Mouse (Mus musculus) neural tube, embryonic 14.5 days (tissue): ENCODE measurements at regions not wholly inside any gene's neighbourhood (a gene's known extent, or its start where the extent isn't known, plus 50 kb on each side); places are given as distances from the start of the nearest gene placed in this dataset.

Experiments used
- ATAC-seq: fragments of 200-750 bp; cut with Nextera tagmentation; 2 replicates; pipeline ENCODE4 v1.8.0; 2017; ENCODE audit warnings: low read depth, mild to moderate bottlenecking, moderate TSS enrichment, moderate library complexity
- H3K27ac ChIP-seq: fragments of 300-500 bp; sonication (generic); 2 replicates; pipeline ENCODE4 v1.5.1; 2014; ENCODE audit warnings: low read depth, mild to moderate bottlenecking, control low read depth, low read length, moderate library complexity, mixed read lengths
- H3K27me3 ChIP-seq: fragments of 300-500 bp; sonication (generic); 2 replicates; pipeline ENCODE4 v1.6.1; 2014; ENCODE audit warnings: low read length; ENCODE audit not compliant: control insufficient read depth, insufficient read depth
- H3K36me3 ChIP-seq: fragments of 300-500 bp; sonication (generic); 2 replicates; pipeline ENCODE4 v1.6.1; 2014; ENCODE audit warnings: low read length, mixed read lengths; ENCODE audit not compliant: control insufficient read depth, insufficient read depth
- H3K4me1 ChIP-seq: fragments of 300-500 bp; sonication (generic); 2 replicates; pipeline ENCODE4 v1.6.1; 2014; ENCODE audit warnings: low read length; ENCODE audit not compliant: control insufficient read depth, insufficient read depth
- H3K4me2 ChIP-seq: fragments of 300-500 bp; sonication (generic); 2 replicates; pipeline ENCODE4 v1.6.1; 2014; ENCODE audit warnings: mild to moderate bottlenecking, low read depth, low read length, control low read depth
- H3K4me3 ChIP-seq: fragments of 300-500 bp; sonication (generic); 2 replicates; pipeline ENCODE4 v1.5.1; 2014; ENCODE audit warnings: low read depth, low read length, control low read depth, mixed read lengths
- H3K9ac ChIP-seq: fragments of 300-500 bp; sonication (generic); replicated peaks from 2 replicates; pipeline ENCODE4 v1.6.1; 2014; ENCODE audit warnings: low read depth, mild to moderate bottlenecking, control low read depth, low read length, mixed read lengths
- H3K9me3 ChIP-seq: fragments of 300-500 bp; sonication (generic); 2 replicates; pipeline ENCODE4 v1.6.1; 2016; ENCODE audit warnings: low read length; ENCODE audit not compliant: control insufficient read depth
- WGBS: fragments of 180-500 bp; shearing (Covaris S2); extraction: QIAGEN DNeasy Blood & Tissue Kit; methylation state at CpG from one replicate; pipeline ENCODE4 v1.1.7; 2014; 5-methylcytosine and 5-hydroxymethylcytosine counted together

DNA sequence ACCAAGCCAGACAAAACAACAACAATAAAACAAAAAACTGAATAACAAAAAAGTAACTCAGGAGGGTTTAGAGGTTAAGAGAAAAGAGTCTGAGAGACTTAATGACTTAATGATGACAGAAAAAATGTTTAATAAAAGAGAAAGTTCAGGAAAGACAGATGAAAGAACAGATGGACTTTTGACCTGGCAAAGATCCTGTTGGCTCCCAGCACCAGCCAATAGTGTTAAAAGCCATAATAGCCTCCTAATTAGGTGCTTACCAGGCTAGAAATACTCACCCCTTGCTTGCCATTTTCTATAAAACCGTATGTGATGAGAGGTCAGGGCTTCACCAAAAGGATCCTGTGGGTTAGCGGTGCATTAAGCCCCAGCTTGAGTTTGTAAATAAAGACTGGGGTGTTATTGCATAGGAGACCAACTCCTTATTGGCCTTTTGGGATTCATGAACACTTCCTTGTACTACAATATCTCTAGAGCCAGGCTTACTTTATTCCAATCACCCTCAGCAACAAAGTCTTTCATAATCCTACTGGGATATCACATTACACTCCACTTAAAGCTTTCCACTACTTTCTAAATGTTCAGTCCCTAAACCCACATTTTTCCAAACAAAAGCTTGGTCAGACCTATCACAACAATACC is 282.1 kb upstream of the Rasa1 start:
- ATAC-seq: no peak
- no peaks in the 10 kb centered on the region for H3K27me3 ChIP-seq
- H3K4me3 ChIP-seq: no peak overlapping the region
- H3K36me3 ChIP-seq: no peaks in the 10 kb centered on the region
- 35% methylated on average over 2 of the region's 2 CpGs for WGBS
- no peak overlapping the region for H3K9ac ChIP-seq
- no peaks in the 10 kb centered on the region for H3K4me1 ChIP-seq
- H3K4me2 ChIP-seq: no peak overlapping the region
- no peaks in the 10 kb centered on the region for H3K9me3 ChIP-seq
- no peak overlapping the region for H3K27ac ChIP-seq

- H3K36me3 ChIP-seq: no peaks in the 10 kb centered on the region
- ATAC-seq: no peak
- WGBS: 89% methylated on average over 2 of the region's 2 CpGs
- H3K9ac ChIP-seq: no peak overlapping the region
- no peak overlapping the region for H3K27ac ChIP-seq
- H3K27me3 ChIP-seq: no peaks in the 10 kb centered on the region
- no peaks in the 10 kb centered on the region for H3K4me1 ChIP-seq
- no peak overlapping the region for H3K4me3 ChIP-seq
- no peak overlapping the region for H3K4me2 ChIP-seq
- no peaks in the 10 kb centered on the region for H3K9me3 ChIP-seq
Measured at GRCm38 (mm10) chr13:85557821-85558220, 268.9 kb upstream of the Rasa1 start.

- no peaks in the 10 kb centered on the region for H3K9me3 ChIP-seq
- peak; percentile 71; the same call in 1 of the 2 replicates for ATAC-seq
- no peak overlapping the region for H3K27ac ChIP-seq
- H3K9ac ChIP-seq: no peak overlapping the region
- H3K27me3 ChIP-seq: no peaks in the 10 kb centered on the region
- no peak overlapping the region for H3K4me2 ChIP-seq
- H3K36me3 ChIP-seq: no peaks in the 10 kb centered on the region
- no peaks in the 10 kb centered on the region for H3K4me1 ChIP-seq
- no peak overlapping the region for H3K4me3 ChIP-seq
- 8% methylated on average over 5 of the region's 5 CpGs for WGBS
Measured at GRCm38 (mm10) chr13:85556101-85556853, 267.3 kb upstream of the Rasa1 start.

GRCm38 (mm10) chr13:85553072-85553471 is 264.1 kb upstream of the Rasa1 start:
- H3K27me3 ChIP-seq: no peaks in the 10 kb centered on the region
- no peak overlapping the region for H3K27ac ChIP-seq
- no peaks in the 10 kb centered on the region for H3K4me1 ChIP-seq
- no peak overlapping the region for H3K9ac ChIP-seq
- no peak overlapping the region for H3K4me2 ChIP-seq
- WGBS: 88% methylated on average over 3 of the region's 3 CpGs
- no peak overlapping the region for H3K4me3 ChIP-seq
- no peak for ATAC-seq
- no peaks in the 10 kb centered on the region for H3K9me3 ChIP-seq
- H3K36me3 ChIP-seq: no peaks in the 10 kb centered on the region

DNA sequence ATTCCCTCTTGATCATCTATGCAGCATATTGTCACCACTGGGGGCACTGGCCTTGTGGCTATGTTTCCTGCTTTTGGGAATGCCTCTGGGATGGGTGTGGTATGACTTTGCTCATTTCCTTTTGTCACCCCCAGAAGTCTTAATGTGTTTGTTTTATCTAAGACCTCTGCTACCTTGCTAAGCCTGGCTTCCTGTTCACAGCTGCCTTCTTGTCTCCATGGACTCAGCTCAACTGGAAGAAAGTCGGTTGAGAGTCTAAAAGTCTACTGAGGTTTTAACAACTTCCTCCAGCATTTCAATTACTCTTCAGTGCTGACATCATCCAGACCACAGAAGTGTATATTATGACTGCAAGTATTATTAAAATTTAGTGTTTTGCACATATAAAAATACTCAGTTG is 220.7 kb upstream of the Rasa1 start:
- H3K9me3 ChIP-seq: no peaks in the 10 kb centered on the region
- no peak overlapping the region for H3K4me2 ChIP-seq
- H3K27ac ChIP-seq: no peak overlapping the region
- no peaks in the 10 kb centered on the region for H3K36me3 ChIP-seq
- no peak for ATAC-seq
- no peak overlapping the region for H3K4me3 ChIP-seq
- no peaks in the 10 kb centered on the region for H3K4me1 ChIP-seq
- H3K9ac ChIP-seq: no peak overlapping the region
- WGBS: 75% methylated on average over 1 of the region's 1 CpGs
- no peaks in the 10 kb centered on the region for H3K27me3 ChIP-seq

DNA sequence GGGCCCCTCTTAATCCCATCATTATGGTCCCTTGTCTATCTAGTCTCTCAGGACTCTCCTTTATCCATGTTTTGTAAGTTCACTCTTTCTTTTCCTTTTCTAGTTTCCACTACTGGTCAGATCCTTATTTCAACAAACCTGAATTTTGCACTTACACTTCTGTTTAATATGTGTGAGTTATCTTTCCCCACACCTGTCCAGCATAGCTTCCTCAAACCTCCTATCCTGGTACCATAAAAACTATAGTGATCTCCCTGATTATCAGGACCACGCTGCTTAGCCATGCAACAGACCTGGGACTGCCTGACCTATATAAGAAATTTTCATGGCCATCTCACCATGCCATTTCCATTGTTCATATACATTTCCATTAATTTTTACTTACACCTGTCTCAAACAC is 219.6 kb upstream of the Rasa1 start:
- H3K9me3 ChIP-seq: no peaks in the 10 kb centered on the region
- H3K27me3 ChIP-seq: no peaks in the 10 kb centered on the region
- H3K27ac ChIP-seq: no peak overlapping the region
- H3K9ac ChIP-seq: no peak overlapping the region
- H3K36me3 ChIP-seq: no peaks in the 10 kb centered on the region
- 89% methylated on average over 1 of the region's 1 CpGs for WGBS
- no peaks in the 10 kb centered on the region for H3K4me1 ChIP-seq
- H3K4me2 ChIP-seq: no peak overlapping the region
- no peak overlapping the region for H3K4me3 ChIP-seq
- ATAC-seq: no peak

GRCm38 (mm10) chr13:85507374-85508101 is 218.6 kb upstream of the Rasa1 start:
- H3K9ac ChIP-seq: no peak overlapping the region
- no peak overlapping the region for H3K4me2 ChIP-seq
- 76% methylated on average over 6 of the region's 6 CpGs for WGBS
- H3K27me3 ChIP-seq: no peaks in the 10 kb centered on the region
- no peak for ATAC-seq
- no peaks in the 10 kb centered on the region for H3K4me1 ChIP-seq
- no peak overlapping the region for H3K27ac ChIP-seq
- no peaks in the 10 kb centered on the region for H3K36me3 ChIP-seq
- no peaks in the 10 kb centered on the region for H3K9me3 ChIP-seq
- H3K4me3 ChIP-seq: no peak overlapping the region

GRCm38 (mm10) chr13:85506875-85507274 is 217.9 kb upstream of the Rasa1 start:
- no peak for ATAC-seq
- no peak overlapping the region for H3K4me3 ChIP-seq
- 80% methylated on average over 1 of the region's 1 CpGs for WGBS
- no peaks in the 10 kb centered on the region for H3K9me3 ChIP-seq
- no peak overlapping the region for H3K27ac ChIP-seq
- no peaks in the 10 kb centered on the region for H3K27me3 ChIP-seq
- no peak overlapping the region for H3K9ac ChIP-seq
- no peak overlapping the region for H3K4me2 ChIP-seq
- H3K36me3 ChIP-seq: no peaks in the 10 kb centered on the region
- no peaks in the 10 kb centered on the region for H3K4me1 ChIP-seq

GRCm38 (mm10) chr13:85506030-85506429 is 217.1 kb upstream of the Rasa1 start:
- Histone ChIP-seq H3K9ac (no peak overlapping the region), H3K9me3 (no peaks in the 10 kb centered on the region), H3K36me3 (no peaks in the 10 kb centered on the region), H3K4me3 (no peak overlapping the region), H3K4me1 (no peaks in the 10 kb centered on the region), H3K27me3 (no peaks in the 10 kb centered on the region), H3K4me2 (no peak overlapping the region), H3K27ac (no peak overlapping the region)
- no peak for ATAC-seq
- WGBS: 61% methylated on average over 1 of the region's 1 CpGs
